Mouse (Mus musculus) spleen, adult 2 months (tissue): ENCODE measurements around the gene Slc6a14.

Experiments used
- CTCF ChIP-seq: fragments of 200-500 bp; IDR thresholded peaks from 2 replicates; pipeline ENCODE4 v1.5.1; 2011; ENCODE audit warnings: mild to moderate bottlenecking, inconsistent platforms; ENCODE audit not compliant: insufficient read depth, insufficient read length, insufficient replicate concordance; ENCODE audit errors: extremely low read depth
- POLR2A ChIP-seq: fragments of 200-500 bp; IDR thresholded peaks from 2 replicates; pipeline ENCODE4 v1.6.1; 2011; ENCODE audit warnings: low read depth, low read length, inconsistent platforms

- TF ChIP-seq CTCF (no peak), POLR2A (no peak)
Measured at GRCm38 (mm10) chrX:21715293-21715692, 597 bp downstream of the Slc6a14 start.
